Mouse (Mus musculus): ENCODE measurements around the gene Olfr544. TPM values are rescaled to one million over a fixed set of nuclear protein-coding genes. Genes with fewer than 3 reads are reported as not detected.
"Not testable (repeated sequence)": the region's sequence is repeated elsewhere in the genome, so short reads cannot be mapped to it uniquely, and the experiment has no call there.

Olfr544 gene
- polyA plus RNA-seq, 1 experiment: not detected

DNA sequence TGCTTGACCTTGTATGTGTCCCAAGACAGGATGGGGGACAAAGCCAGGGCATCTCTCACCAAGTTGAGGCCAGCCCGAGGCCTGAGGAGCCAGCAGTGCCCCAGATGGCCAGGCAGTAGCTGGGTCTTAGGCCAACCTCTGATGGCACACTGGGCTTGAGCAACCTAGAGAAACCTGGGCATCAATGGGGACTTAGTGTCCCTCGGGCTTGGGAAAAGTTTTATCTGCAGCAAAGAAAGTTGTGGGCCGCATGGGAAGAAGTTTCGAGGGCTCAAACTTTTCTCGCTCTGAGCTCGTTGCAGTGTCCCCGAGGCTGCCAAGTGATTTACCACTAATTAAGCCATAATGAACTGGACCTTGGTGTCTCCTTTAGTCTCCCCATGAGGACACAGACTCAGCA lies 21.6 kb upstream of the Olfr544 start:
- no peak for TF ChIP-seq POLR2A (IDR thresholded peaks at IDR 0.05; ENCODE audit: borderline replicate concordance, control insufficient read depth, low read depth, low read length)
- TF ChIP-seq CTCF (IDR thresholded peaks at IDR 0.05; ENCODE audit: control insufficient read depth, insufficient read depth, low read length): no peak
- WGBS: 85% methylated on average over 7 of the region's 7 CpGs
- H3K4me3 ChIP-seq (replicated peaks; ENCODE audit: control insufficient read depth, low read depth, low read length): no peak overlapping the region
- H3K27ac ChIP-seq (ENCODE audit: control insufficient read depth, insufficient read depth, low read depth, low read length, poor library complexity): no peak overlapping the region
- H3K4me1 ChIP-seq (ENCODE audit: control insufficient read depth, insufficient read depth, low read length): no peaks in the 10 kb centered on the region; the same call in 1 of the 2 replicates

DNA sequence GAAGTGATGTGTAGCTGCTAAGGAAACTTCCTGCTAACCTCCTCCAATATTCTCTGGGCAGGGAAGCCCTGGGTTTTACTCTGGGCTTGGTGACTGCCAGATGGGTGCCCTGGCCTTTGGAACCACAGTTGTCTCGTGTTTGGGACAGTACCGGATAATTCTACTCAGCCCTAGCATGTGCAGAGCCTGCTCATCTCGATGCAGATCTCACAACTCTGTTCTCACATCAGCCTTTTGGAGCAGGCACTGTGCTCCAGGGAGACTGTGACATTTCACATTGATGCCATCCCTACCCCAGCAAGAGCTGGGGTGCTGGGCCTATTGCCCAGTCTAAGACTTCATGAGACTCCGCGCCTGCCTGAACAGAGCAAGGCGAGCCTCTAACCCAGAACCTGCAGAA lies 20.6 kb upstream of the Olfr544 start:
- WGBS: 83% methylated on average over 6 of the region's 6 CpGs

DNA sequence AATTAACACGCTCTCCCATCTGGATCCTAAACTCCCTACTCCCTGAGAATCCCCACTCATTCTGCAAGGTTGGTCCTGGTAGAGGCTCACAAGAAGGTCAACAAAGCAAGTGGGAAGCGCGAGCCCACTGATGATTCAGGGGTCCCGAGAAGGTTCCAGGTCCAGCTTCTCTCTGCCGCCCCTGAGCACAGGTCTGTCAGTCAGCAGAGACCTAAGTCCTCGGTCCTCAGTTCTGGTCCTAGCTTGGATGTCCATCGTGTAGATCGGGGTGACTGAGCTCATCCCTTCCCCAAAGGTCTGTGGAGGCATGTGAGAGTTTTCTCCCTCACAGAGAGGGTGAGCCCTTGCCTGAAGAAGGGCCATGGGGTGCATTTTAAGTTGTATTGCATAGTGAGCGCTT lies 20.0 kb upstream of the Olfr544 start:
- no peaks in the 10 kb centered on the region for H3K4me1 ChIP-seq (ENCODE audit: control insufficient read depth, insufficient read depth, low read length)
- WGBS: 89% methylated on average over 9 of the region's 9 CpGs
- TF ChIP-seq CTCF (IDR thresholded peaks at IDR 0.05; ENCODE audit: control insufficient read depth, insufficient read depth, low read length) (no peak), POLR2A (IDR thresholded peaks at IDR 0.05; ENCODE audit: borderline replicate concordance, control insufficient read depth, low read depth, low read length) (no peak)
- no peak overlapping the region for H3K4me3 ChIP-seq (replicated peaks; ENCODE audit: control insufficient read depth, low read depth, low read length)
- H3K27ac ChIP-seq (ENCODE audit: control insufficient read depth, insufficient read depth, low read depth, low read length, poor library complexity): no peak overlapping the region

More for the DNA sequence above, 20.6 kb upstream of the Olfr544 start:
- no peaks in the 10 kb centered on the region for H3K4me1 ChIP-seq (ENCODE audit: control insufficient read depth, insufficient read depth, low read length)
- TF ChIP-seq CTCF (IDR thresholded peaks at IDR 0.05; ENCODE audit: control insufficient read depth, insufficient read depth, low read length) (no peak), POLR2A (IDR thresholded peaks at IDR 0.05; ENCODE audit: borderline replicate concordance, control insufficient read depth, low read depth, low read length) (no peak)
- H3K4me3 ChIP-seq (replicated peaks; ENCODE audit: control insufficient read depth, low read depth, low read length): no peak overlapping the region
- H3K27ac ChIP-seq (ENCODE audit: control insufficient read depth, insufficient read depth, low read depth, low read length, poor library complexity): no peak overlapping the region

DNA sequence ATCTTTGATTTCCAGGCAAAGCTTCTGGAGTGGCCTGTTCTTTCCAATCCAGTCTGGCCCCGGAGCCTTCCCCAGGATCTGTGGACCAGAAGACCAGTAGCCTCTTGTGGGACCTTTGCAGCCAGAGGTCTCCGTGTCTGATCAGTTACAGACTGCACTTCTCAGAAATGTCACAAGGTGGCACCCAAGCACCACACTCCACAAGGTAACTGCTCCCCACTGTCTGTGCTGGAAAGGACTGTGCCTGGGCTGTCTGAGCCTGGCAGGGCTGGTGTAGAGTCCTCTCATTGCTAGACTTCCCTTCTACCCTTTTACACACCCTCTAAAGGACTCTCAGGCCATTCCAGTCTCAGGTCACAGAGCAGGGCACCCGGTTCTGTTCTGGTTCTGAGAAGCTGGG lies 18.7 kb upstream of the Olfr544 start:
- H3K4me3 ChIP-seq (replicated peaks; ENCODE audit: control insufficient read depth, low read depth, low read length): no peak overlapping the region
- no peak overlapping the region for H3K27ac ChIP-seq (ENCODE audit: control insufficient read depth, insufficient read depth, low read depth, low read length, poor library complexity)
- WGBS: 32% methylated on average over 3 of the region's 3 CpGs
- no peaks in the 10 kb centered on the region for H3K4me1 ChIP-seq (ENCODE audit: control insufficient read depth, insufficient read depth, low read length)
- TF ChIP-seq CTCF (IDR thresholded peaks at IDR 0.05; ENCODE audit: control insufficient read depth, insufficient read depth, low read length) (peak; percentile 77), POLR2A (IDR thresholded peaks at IDR 0.05; ENCODE audit: borderline replicate concordance, control insufficient read depth, low read depth, low read length) (no peak)

DNA sequence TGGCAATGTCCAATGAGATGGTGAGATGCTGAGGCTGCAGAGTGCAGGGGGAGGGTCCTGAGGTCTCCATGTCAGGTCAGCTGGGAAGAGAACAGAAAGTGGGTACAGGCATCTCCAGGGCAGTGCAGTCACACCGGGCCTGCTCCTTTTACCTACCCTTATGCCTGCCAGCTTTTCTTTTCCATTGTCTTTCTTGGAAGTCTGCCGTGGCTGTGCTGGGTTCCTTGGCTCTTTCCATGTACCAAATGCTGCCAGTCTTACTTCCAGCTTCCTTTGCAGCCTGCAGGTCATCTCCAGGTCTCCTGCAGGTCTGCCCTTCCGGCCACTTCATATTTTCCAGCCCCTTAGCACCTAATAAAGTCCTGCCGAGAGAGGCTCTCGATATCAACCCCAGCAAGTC lies 13.9 kb upstream of the Olfr544 start:
- TF ChIP-seq CTCF (IDR thresholded peaks at IDR 0.05; ENCODE audit: control insufficient read depth, insufficient read depth, low read length) (no peak), POLR2A (IDR thresholded peaks at IDR 0.05; ENCODE audit: borderline replicate concordance, control insufficient read depth, low read depth, low read length) (no peak)

DNA sequence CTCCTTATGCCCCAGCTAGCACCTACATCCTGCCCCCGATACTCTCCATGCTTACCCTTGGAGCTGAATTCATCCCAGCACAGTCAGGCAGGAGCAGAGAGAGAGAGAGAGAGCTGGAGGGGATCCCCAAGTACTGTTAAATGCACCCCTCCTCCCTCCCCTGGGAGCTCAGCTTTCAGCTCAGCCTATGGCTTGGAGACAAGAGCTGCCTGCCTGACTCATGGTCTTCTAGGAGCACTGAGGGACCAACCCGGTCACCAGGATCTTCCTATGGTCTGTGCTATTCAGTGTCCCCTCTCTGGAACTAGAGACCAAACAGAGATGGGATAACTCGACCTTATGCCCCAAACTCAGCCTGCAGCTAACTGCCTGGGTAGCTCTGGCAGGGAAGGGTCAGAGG lies 11.4 kb upstream of the Olfr544 start, which contains the start of gene Olfr545:
Olfr545 (minus strand) TSS at position 101 of the 400 bp plus-strand sequence.
- Histone ChIP-seq H3K4me3 (replicated peaks; ENCODE audit: control insufficient read depth, low read depth, low read length) (no peak within 1 kb of the TSS), H3K27ac (ENCODE audit: control insufficient read depth, insufficient read depth, low read depth, low read length, poor library complexity) (no peak within 1 kb of the TSS), H3K4me1 (ENCODE audit: control insufficient read depth, insufficient read depth, low read length) (no peaks in the 10 kb centered on the region)
- WGBS: 69% methylated on average over 3 of the region's 3 CpGs
- no peak for TF ChIP-seq POLR2A (IDR thresholded peaks at IDR 0.05; ENCODE audit: borderline replicate concordance, control insufficient read depth, low read depth, low read length)
- no peak for TF ChIP-seq CTCF (IDR thresholded peaks at IDR 0.05; ENCODE audit: control insufficient read depth, insufficient read depth, low read length)

More for the DNA sequence above, 13.9 kb upstream of the Olfr544 start:
- WGBS: 80% methylated on average over 5 of the region's 5 CpGs
- H3K27ac ChIP-seq (ENCODE audit: control insufficient read depth, insufficient read depth, low read depth, low read length, poor library complexity): no peak overlapping the region
- no peak overlapping the region for H3K4me3 ChIP-seq (replicated peaks; ENCODE audit: control insufficient read depth, low read depth, low read length)
- no peaks in the 10 kb centered on the region for H3K4me1 ChIP-seq (ENCODE audit: control insufficient read depth, insufficient read depth, low read length)

DNA sequence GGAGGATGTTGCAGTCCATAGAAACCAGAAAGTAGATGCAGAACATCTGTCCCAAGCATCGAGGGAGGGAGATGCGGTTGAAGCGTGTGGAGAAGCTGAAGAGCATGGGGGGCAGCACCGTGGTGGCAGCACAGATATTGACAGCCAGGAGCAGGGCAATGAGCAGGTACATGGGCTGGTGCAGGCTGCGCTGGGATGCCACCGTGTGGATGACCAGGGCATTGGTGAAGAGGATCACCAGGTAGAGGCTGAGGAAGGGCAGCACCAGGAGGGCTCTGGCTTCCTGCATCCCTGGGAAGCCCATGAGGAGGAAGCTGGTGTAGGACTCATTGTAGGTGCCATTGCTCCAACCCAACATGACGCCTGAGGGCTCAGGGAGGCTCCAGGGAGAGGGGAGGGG lies 6.3 kb upstream of the Olfr544 start:
- not testable (repeated sequence) for H3K27ac ChIP-seq (ENCODE audit: control insufficient read depth, insufficient read depth, low read depth, low read length, poor library complexity); H3K4me3 ChIP-seq (replicated peaks; ENCODE audit: control insufficient read depth, low read depth, low read length); H3K4me1 ChIP-seq (ENCODE audit: control insufficient read depth, insufficient read depth, low read length)
- WGBS: 63% methylated on average over 6 of the region's 7 CpGs

DNA sequence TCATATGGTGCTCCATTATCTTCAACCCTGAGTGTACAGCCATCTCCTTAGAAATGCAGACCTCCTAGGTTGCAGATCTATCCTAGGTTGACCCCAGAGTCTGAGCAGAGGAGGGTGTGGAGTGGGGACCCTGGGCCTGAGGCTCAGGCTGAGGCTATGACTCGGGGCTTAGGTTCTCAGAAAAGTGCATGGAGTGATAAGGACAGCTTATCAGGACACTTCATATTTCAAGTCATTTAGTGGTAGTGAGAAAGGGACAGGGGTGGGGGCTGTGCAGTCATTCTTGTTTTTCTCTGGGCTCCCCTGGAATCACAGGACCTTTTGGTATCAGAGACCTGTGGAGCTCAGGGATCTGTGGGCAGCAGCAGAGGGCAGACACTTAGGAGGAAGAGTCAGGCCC lies 2.0 kb downstream of the Olfr544 start:
- 63% methylated on average over 1 of the region's 1 CpGs for WGBS
- TF ChIP-seq POLR2A (IDR thresholded peaks at IDR 0.05; ENCODE audit: borderline replicate concordance, control insufficient read depth, low read depth, low read length): no peak
- TF ChIP-seq CTCF (IDR thresholded peaks at IDR 0.05; ENCODE audit: control insufficient read depth, insufficient read depth, low read length): no peak
- no peak overlapping the region for H3K27ac ChIP-seq (ENCODE audit: control insufficient read depth, insufficient read depth, low read depth, low read length, poor library complexity)
- no peak overlapping the region for H3K4me3 ChIP-seq (replicated peaks; ENCODE audit: control insufficient read depth, low read depth, low read length)
- no peaks in the 10 kb centered on the region for H3K4me1 ChIP-seq (ENCODE audit: control insufficient read depth, insufficient read depth, low read length)

DNA sequence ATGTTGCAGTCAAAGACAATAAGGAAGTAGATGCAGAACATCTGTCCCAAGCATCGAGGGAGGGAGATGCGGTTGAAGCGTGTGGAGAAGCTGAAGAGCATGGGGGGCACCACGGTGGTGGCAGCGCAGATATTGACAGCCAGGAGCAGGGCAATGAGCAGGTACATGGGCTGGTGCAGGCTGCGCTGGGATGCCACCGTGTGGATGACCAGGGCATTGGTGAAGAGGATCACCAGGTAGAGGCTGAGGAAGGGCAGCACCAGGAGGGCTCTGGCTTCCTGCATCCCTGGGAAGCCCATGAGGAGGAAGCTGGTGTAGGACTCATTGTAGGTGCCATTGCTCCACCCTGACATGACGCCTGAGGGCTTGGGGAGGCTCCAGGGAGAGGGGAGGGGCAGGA lies 3.3 kb downstream of the Olfr544 start:
- 67% methylated on average over 8 of the region's 8 CpGs for WGBS

More for the DNA sequence above, 3.3 kb downstream of the Olfr544 start:
- H3K4me1 ChIP-seq (ENCODE audit: control insufficient read depth, insufficient read depth, low read length); H3K4me3 ChIP-seq (replicated peaks; ENCODE audit: control insufficient read depth, low read depth, low read length); H3K27ac ChIP-seq (ENCODE audit: control insufficient read depth, insufficient read depth, low read depth, low read length, poor library complexity): not testable (repeated sequence)

Measured in bone marrow, adult 2 months (tissue).